Mouse (Mus musculus) liver, embryonic 15.5 days (tissue): Measurements from ENCODE around the gene Gm20815. TPM values are rescaled to one million over a fixed set of nuclear protein-coding genes. Genes with fewer than 3 reads are reported as not detected.
"Not testable (repeated sequence)": the region's sequence is repeated elsewhere in the genome, so short reads cannot be mapped to it uniquely, and the experiment has no call there.

Source experiments
- ATAC-seq: fragments of 200-750 bp; cut with Nextera tagmentation; 2 replicates; pipeline ENCODE4 v1.8.0; 2017; ENCODE audit warnings: moderate number of reproducible peaks, mild to moderate bottlenecking, moderate library complexity; ENCODE audit not compliant: insufficient read depth
- H3K27ac ChIP-seq: fragments of 300-500 bp; sonication (generic); replicated peaks from 2 replicates; pipeline ENCODE4 v1.5.1; 2015; ENCODE audit warnings: mild to moderate bottlenecking, inconsistent platforms
- H3K27me3 ChIP-seq: fragments of 300-500 bp; sonication (generic); 2 replicates; pipeline ENCODE4 v1.6.1; 2015; ENCODE audit warnings: mild to moderate bottlenecking, inconsistent platforms
- H3K36me3 ChIP-seq: fragments of 300-500 bp; sonication (generic); replicated peaks from 2 replicates; pipeline ENCODE4 v1.6.1; 2015; ENCODE audit warnings: moderate library complexity, mild to moderate bottlenecking, inconsistent platforms
- H3K4me1 ChIP-seq: fragments of 300-500 bp; sonication (generic); replicated peaks from 2 replicates; pipeline ENCODE4 v1.6.1; 2015; ENCODE audit warnings: inconsistent platforms
- H3K4me2 ChIP-seq: fragments of 300-500 bp; sonication (generic); 2 replicates; pipeline ENCODE4 v1.6.1; 2015; ENCODE audit warnings: moderate library complexity, mild to moderate bottlenecking, inconsistent platforms
- H3K4me3 ChIP-seq: fragments of 300-500 bp; sonication (generic); replicated peaks from 2 replicates; pipeline ENCODE4 v1.5.1; 2015; ENCODE audit warnings: mild to moderate bottlenecking, inconsistent platforms
- H3K9ac ChIP-seq: fragments of 300-500 bp; sonication (generic); 2 replicates; pipeline ENCODE4 v1.6.1; 2015; ENCODE audit warnings: moderate library complexity, mild to moderate bottlenecking, inconsistent platforms
- H3K9me3 ChIP-seq: fragments of 300-500 bp; sonication (generic); replicated peaks from 2 replicates; pipeline ENCODE4 v1.6.1; 2016; ENCODE audit warnings: inconsistent platforms
- WGBS: fragments of 180-500 bp; shearing (Covaris S2); methylation state at CpG from one replicate; pipeline ENCODE4 v1.1.7; 2015; ENCODE audit warnings: mixed read lengths; ENCODE audit not compliant: insufficient replicate concordance; 5-methylcytosine and 5-hydroxymethylcytosine counted together
- polyA plus RNA-seq: library from polyadenylated mRNA; unstranded; fragments of >200 nt; fragmentation: Nextera tagmentation; extraction: Ambion mirVana; gene quantifications from 2 replicates; pipeline ENCODE4 v1.2.1, GENCODE M21; 2015

Gm20815 gene
- polyA plus RNA-seq, result not detected in 2 replicates

- H3K4me1 ChIP-seq, H3K4me2 ChIP-seq, ATAC-seq, H3K36me3 ChIP-seq, H3K9ac ChIP-seq, H3K27me3 ChIP-seq, H3K4me3 ChIP-seq, H3K27ac ChIP-seq, H3K9me3 ChIP-seq: not testable (repeated sequence)
- WGBS, result no CpG with 5 or more reads among the region's 4 CpGs
These were observed at the start of gene Gm20815 for GRCm38 (mm10) chrY:8835069-8835468. Gm20815 (minus strand) TSS chrY:8835169.
